In genomic region chr16:12886127-12886526, GRCm38 (mm10) we compare ENCODE assay signal across 11 mouse cellular contexts.
DNase-seq lines count a peak whose midpoint lies in the region; ATAC-seq lines count a peak whose summit lies in the region.
"Had no signal": no experiment of that assay in that cellular context is flagged by ENCODE, and none has a peak within 500 bp of the region (broad histone marks: within the 10 kb centered on the region; RNA-seq: fewer than 3 reads in every experiment).

No protein-coding gene starts in this region.

- no peaks in the 10 kb centered on the region for H3K9me3 ChIP-seq in embryonic facial prominence, embryonic 14.5 days (ENCODE audit: control insufficient read depth, low read length)
- no peaks in the 10 kb centered on the region for H3K9me3 ChIP-seq in embryonic facial prominence, embryonic 10.5 days
- no peaks in the 10 kb centered on the region for H3K9me3 ChIP-seq in neural tube, embryonic 12.5 days
- H3K9me3 ChIP-seq in neural tube, embryonic 15.5 days (replicated peaks): no peaks in the 10 kb centered on the region
- no peaks in the 10 kb centered on the region for H3K9me3 ChIP-seq in hindbrain, embryonic 15.5 days
- no peaks in the 10 kb centered on the region for H3K9me3 ChIP-seq in neural tube, embryonic 14.5 days (ENCODE audit: control insufficient read depth, low read length)
- H3K9me3 ChIP-seq: embryonic facial prominence, embryonic 13.5 days had no signal

- ATAC-seq in embryonic facial prominence, embryonic 14.5 days (ENCODE audit: low read depth): no peak
- peak; percentile 76 for ATAC-seq in neural tube, embryonic 12.5 days (ENCODE audit: low FRiP score, low read depth)
- no peak for ATAC-seq in neural tube, embryonic 15.5 days (ENCODE audit: low FRiP score)
- peak; percentile 87 for ATAC-seq in hindbrain, embryonic 15.5 days (ENCODE audit: low FRiP score, low read depth)
- peak; percentile 79 for ATAC-seq in neural tube, embryonic 14.5 days (ENCODE audit: low read depth)

- no peak overlapping the region for H3K27ac ChIP-seq in embryonic facial prominence, embryonic 14.5 days (replicated peaks; ENCODE audit: low read depth, low read length)
- H3K27ac ChIP-seq in embryonic facial prominence, embryonic 10.5 days (replicated peaks): no peak overlapping the region
- no peak overlapping the region for H3K27ac ChIP-seq in neural tube, embryonic 12.5 days
- no peak overlapping the region for H3K27ac ChIP-seq in neural tube, embryonic 15.5 days (replicated peaks)
- no peak overlapping the region for H3K27ac ChIP-seq in hindbrain, embryonic 15.5 days (replicated peaks)
- no peak overlapping the region for H3K27ac ChIP-seq in neural tube, embryonic 14.5 days (ENCODE audit: low read depth, low read length)
- H3K27ac ChIP-seq: embryonic facial prominence, embryonic 13.5 days; macrophage had no signal

- no peaks in the 10 kb centered on the region for H3K4me1 ChIP-seq in embryonic facial prominence, embryonic 14.5 days (ENCODE audit: control insufficient read depth, insufficient read depth, low read length)
- H3K4me1 ChIP-seq in embryonic facial prominence, embryonic 10.5 days: peaks cover 4% of the 10 kb centered on the region; the same call in 1 of the 2 replicates
- peaks cover 19% of the 10 kb centered on the region for H3K4me1 ChIP-seq in neural tube, embryonic 12.5 days
- peaks cover 3% of the 10 kb centered on the region for H3K4me1 ChIP-seq in neural tube, embryonic 15.5 days
- peaks cover 16% of the 10 kb centered on the region for H3K4me1 ChIP-seq in hindbrain, embryonic 15.5 days (replicated peaks)
- H3K4me1 ChIP-seq in neural tube, embryonic 14.5 days (ENCODE audit: control insufficient read depth, insufficient read depth, low read length): peaks cover 5% of the 10 kb centered on the region; the same call in 1 of the 2 replicates

- DNase-seq in embryonic facial prominence, embryonic 14.5 days (ENCODE audit: low spot score): peak; percentile 50
- no peak for DNase-seq in embryonic facial prominence, embryonic 10.5 days (ENCODE audit: low spot score)
- no peak for DNase-seq in spleen, postnatal 4 days (ENCODE audit: low spot score in 2 of 2)
- DNase-seq in T-cell, adult 2 months (ENCODE audit: low spot score): no peak
- DNase-seq: layer of hippocampus, postnatal 36 days had no signal

- no peak overlapping the region for H3K9ac ChIP-seq in embryonic facial prominence, embryonic 14.5 days (ENCODE audit: low read depth, low read length)
- H3K9ac ChIP-seq in neural tube, embryonic 12.5 days: no peak overlapping the region
- no peak overlapping the region for H3K9ac ChIP-seq in neural tube, embryonic 15.5 days (replicated peaks)
- H3K9ac ChIP-seq in hindbrain, embryonic 15.5 days: no peak overlapping the region
- no peak overlapping the region for H3K9ac ChIP-seq in neural tube, embryonic 14.5 days (replicated peaks; ENCODE audit: low read depth, low read length)
- H3K9ac ChIP-seq: embryonic facial prominence, embryonic 13.5 days had no signal

- no peak overlapping the region for H3K4me2 ChIP-seq in embryonic facial prominence, embryonic 14.5 days (ENCODE audit: low read depth, low read length)
- no peak overlapping the region for H3K4me2 ChIP-seq in neural tube, embryonic 12.5 days (replicated peaks)
- no peak overlapping the region for H3K4me2 ChIP-seq in neural tube, embryonic 15.5 days
- no peak overlapping the region for H3K4me2 ChIP-seq in hindbrain, embryonic 15.5 days
- H3K4me2 ChIP-seq in neural tube, embryonic 14.5 days (ENCODE audit: low read depth, low read length): no peak overlapping the region
- H3K4me2 ChIP-seq: embryonic facial prominence, embryonic 13.5 days had no signal

- WGBS in embryonic facial prominence, embryonic 14.5 days: 68% methylated on average over 1 of the region's 1 CpGs
- 98% methylated on average over 1 of the region's 1 CpGs for WGBS in embryonic facial prominence, embryonic 10.5 days
- WGBS in neural tube, embryonic 12.5 days: 83% methylated on average over 1 of the region's 1 CpGs
- 79% methylated on average over 1 of the region's 1 CpGs for WGBS in neural tube, embryonic 15.5 days
- WGBS in hindbrain, embryonic 15.5 days: 63% methylated on average over 1 of the region's 1 CpGs
- 53% methylated on average over 1 of the region's 1 CpGs for WGBS in neural tube, embryonic 14.5 days

- H3K36me3 ChIP-seq in embryonic facial prominence, embryonic 14.5 days (ENCODE audit: control insufficient read depth, insufficient read depth, low read length): no peaks in the 10 kb centered on the region
- H3K36me3 ChIP-seq in embryonic facial prominence, embryonic 10.5 days (replicated peaks): no peaks in the 10 kb centered on the region
- no peaks in the 10 kb centered on the region for H3K36me3 ChIP-seq in neural tube, embryonic 12.5 days
- H3K36me3 ChIP-seq in neural tube, embryonic 15.5 days: no peaks in the 10 kb centered on the region
- no peaks in the 10 kb centered on the region for H3K36me3 ChIP-seq in hindbrain, embryonic 15.5 days
- no peaks in the 10 kb centered on the region for H3K36me3 ChIP-seq in neural tube, embryonic 14.5 days (ENCODE audit: control insufficient read depth, insufficient read depth, low read length)
- H3K36me3 ChIP-seq: embryonic facial prominence, embryonic 13.5 days had no signal

- H3K27me3 ChIP-seq in embryonic facial prominence, embryonic 14.5 days (replicated peaks; ENCODE audit: control insufficient read depth, insufficient read depth, low read length): no peaks in the 10 kb centered on the region
- no peaks in the 10 kb centered on the region for H3K27me3 ChIP-seq in embryonic facial prominence, embryonic 10.5 days (replicated peaks; ENCODE audit: low read depth, poor library complexity, severe bottlenecking)
- no peaks in the 10 kb centered on the region for H3K27me3 ChIP-seq in neural tube, embryonic 12.5 days (replicated peaks)
- H3K27me3 ChIP-seq in neural tube, embryonic 15.5 days (replicated peaks): no peaks in the 10 kb centered on the region
- H3K27me3 ChIP-seq in hindbrain, embryonic 15.5 days: no peaks in the 10 kb centered on the region
- no peaks in the 10 kb centered on the region for H3K27me3 ChIP-seq in neural tube, embryonic 14.5 days (ENCODE audit: control insufficient read depth, insufficient read depth, low read length)
- H3K27me3 ChIP-seq: embryonic facial prominence, embryonic 13.5 days had no signal

- H3K4me3 ChIP-seq in embryonic facial prominence, embryonic 14.5 days (ENCODE audit: low read depth, low read length): no peak overlapping the region
- no peak overlapping the region for H3K4me3 ChIP-seq in embryonic facial prominence, embryonic 10.5 days
- H3K4me3 ChIP-seq in neural tube, embryonic 12.5 days: no peak overlapping the region
- H3K4me3 ChIP-seq in neural tube, embryonic 15.5 days (replicated peaks): no peak overlapping the region
- no peak overlapping the region for H3K4me3 ChIP-seq in hindbrain, embryonic 15.5 days
- H3K4me3 ChIP-seq in neural tube, embryonic 14.5 days (ENCODE audit: low read depth, low read length): no peak overlapping the region
- H3K4me3 ChIP-seq: embryonic facial prominence, embryonic 13.5 days had no signal

Comparison
In these comparisons a context has a peak if more than half of its experiments do, and no peak if none do; other contexts are left out.
1. ATAC-seq: peak in neural tube, embryonic 12.5 days (single experiment), hindbrain, embryonic 15.5 days (single experiment) and neural tube, embryonic 14.5 days (single experiment); none in embryonic facial prominence, embryonic 14.5 days (single experiment) and neural tube, embryonic 15.5 days (single experiment).